Mouse (Mus musculus) v-Abl transformed pro-B cells (cell line): ENCODE data around the gene Vmn2r94.

Experiments used
- in situ Hi-C, 2 experiments: fragments of 400-800 bp; cut with MboI; formaldehyde crosslinking; loops; one replicate each; pipeline ENCODE4 v1.15.1; 2025; ENCODE audit not compliant: unreplicated experiment in 2 of 2

The Vmn2r94 gene

DNA sequence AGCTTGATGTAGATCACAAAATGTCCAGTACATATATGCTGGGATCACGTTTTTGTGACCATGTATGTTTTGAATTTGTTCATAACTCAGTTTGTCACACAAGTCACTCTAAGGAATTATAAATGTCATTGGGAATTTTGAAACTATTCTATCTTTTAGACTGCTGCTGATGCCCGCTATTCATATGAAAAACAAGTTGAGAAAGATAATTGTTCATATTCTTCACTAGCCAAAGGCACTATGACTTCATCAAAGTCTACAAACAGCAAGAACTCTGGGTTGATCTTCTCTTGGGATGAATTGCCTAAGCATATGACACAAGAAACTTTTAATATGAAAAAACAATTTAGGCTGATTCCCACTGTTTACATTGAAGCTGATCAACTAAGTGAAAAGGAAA is at the start of gene Vmn2r94:
Gene Vmn2r94 (minus strand): TSS at position 101 of the 400 bp plus-strand sequence.
- in situ Hi-C loops: no loop called here

- in situ Hi-C loops: no loop called here
Observed at GRCm38 (mm10) chr17:18323031-18323430, 45.5 kb upstream of the Vmn2r94 start.

DNA sequence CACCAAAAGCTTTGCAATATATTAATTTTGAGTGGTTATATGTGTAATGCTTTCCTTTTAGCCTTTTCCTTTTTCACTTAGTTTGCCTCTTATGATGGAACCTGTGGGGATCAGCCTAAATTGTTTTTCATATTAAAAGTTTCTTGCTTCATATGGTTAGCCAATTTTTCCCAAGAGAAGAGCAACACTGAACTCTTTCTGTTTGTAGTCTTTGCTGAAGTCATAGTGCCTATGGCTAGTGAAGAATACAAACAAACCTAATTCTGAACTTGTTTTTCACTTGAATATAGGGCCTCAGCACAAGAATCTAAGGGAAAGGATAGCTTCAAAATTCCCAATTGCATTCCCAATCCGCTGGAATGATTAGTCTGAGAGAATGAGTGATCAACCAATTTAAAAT is 20.2 kb upstream of the Vmn2r94 start, which contains the start of gene Vmn2r93:
Gene Vmn2r93 (plus strand): TSS at position 301 of the 400 bp plus-strand sequence.
- in situ Hi-C loops: no loop called here

DNA sequence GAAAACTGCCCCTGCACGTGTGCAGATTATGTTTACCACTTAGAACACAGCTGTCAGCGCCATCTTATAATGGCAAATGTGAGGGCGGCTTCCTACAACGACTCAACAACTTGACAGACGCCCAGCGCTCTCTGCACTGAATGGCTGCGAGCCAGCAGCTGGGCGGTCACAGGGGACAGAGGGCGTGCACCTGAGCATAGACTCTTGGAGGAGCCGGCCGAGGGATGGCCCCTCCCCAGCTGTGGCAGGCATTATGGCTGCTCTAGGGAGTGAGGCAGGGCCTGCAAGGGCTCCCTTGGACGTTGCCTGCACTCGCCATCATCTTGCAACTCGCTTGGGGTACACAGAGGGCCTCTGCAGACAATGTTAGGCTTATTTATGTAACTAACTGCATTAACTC is 40.6 kb downstream of the Vmn2r94 start:
- in situ Hi-C loops: no loop called here

DNA sequence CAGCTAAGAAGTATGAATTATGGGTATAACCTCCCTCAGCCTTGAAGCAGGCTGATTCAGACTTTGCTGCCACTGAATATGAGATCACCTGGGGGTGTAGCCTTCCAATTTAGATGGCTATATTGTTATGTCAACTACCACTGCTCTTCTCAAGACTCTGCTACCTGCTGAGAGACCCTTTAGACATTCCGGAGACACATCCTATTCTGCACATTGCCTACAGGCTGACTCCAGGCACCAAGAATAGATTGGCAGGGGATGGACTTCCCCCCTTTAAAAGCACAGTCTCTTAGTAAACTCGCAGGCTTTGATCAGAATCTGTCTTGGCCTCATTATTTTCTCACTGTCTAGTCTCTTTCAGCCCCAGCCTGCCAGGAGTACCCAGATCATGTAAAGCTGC is 45.6 kb downstream of the Vmn2r94 start:
- in situ Hi-C loops: no loop called here

- in situ Hi-C loops: no loop called here
Observed at GRCm38 (mm10) chr17:18221300-18221699, 56.3 kb downstream of the Vmn2r94 start.
